Mouse (Mus musculus): Measurements from ENCODE around the gene Vmn1r37. TPM values are rescaled to one million over a fixed set of nuclear protein-coding genes. Genes with fewer than 3 reads are reported as not detected.
"Not testable (repeated sequence)": the region's sequence is repeated elsewhere in the genome, so short reads cannot be mapped to it uniquely, and the experiment has no call there.

Gene Vmn1r37
- polyA plus RNA-seq (2017; shearing (Covaris generic)), result not detected

DNA sequence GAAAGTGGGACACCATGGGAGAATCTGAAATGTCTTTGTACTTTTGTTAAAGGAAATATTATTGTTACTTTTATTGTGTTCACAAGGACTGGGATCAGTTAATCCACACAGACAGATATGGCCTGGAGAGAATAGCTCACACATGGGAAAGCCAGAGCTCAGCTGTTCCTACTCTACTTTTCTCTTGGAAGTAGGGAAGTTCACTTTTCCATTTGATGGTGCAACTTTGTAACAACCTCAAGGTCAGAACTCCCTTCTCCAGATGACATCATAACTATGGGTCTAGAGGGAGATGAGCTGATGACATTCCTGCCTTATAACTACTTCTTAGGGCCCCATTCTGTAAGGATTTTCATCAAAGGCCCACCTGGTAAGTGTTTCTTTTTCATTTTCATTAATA lies at the start of gene Vmn1r37:
TSS of gene Vmn1r37 (plus strand) at position 301 of the 400 bp plus-strand sequence.
- ATAC-seq, result not testable (repeated sequence)

DNA sequence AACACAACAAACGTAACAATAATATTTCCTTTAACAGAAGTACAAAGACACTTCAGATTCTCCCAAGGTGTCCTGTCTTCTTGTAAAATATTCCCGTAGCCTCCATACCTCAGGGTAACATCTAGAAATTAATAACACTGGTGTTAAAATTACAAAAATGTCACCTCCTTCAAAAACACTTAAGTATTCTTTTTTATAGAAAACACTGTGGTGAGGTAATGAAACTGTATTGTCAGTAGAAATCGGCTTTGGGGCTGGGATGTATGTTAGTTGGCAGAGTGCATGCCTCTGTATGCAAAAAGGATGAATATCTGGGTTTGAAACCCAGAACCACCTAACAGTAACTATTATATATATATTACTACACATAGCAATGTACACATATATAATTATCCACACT lies 43.4 kb upstream of the Vmn1r37 start, which contains the start of gene Vmn1r35:
TSS of gene Vmn1r35 (minus strand) at position 101 of the 400 bp plus-strand sequence.
- no peak for ATAC-seq

GRCm38 (mm10) chr6:66708901-66709300 lies 20.3 kb upstream of the Vmn1r37 start:
- no peak for ATAC-seq

DNA sequence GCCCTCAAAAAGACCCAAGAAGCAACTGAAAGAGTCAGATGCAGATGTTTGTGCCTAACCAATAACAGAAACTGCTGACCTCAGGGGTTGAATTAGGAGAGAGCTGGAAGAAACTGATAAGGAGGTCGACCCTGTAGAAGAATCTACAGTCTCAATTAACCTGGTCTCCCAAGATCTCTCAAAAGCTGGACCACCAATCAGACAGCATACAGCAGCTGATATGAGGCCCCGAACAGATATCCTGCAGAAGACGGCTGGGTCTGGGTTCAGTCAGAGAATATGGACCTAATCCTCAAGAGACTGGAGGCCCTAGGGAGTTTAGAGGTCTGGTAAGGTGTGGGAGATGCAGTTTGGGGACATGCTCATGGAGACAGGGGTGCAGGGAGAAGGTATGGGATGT lies 15.3 kb upstream of the Vmn1r37 start:
- no peak for ATAC-seq

DNA sequence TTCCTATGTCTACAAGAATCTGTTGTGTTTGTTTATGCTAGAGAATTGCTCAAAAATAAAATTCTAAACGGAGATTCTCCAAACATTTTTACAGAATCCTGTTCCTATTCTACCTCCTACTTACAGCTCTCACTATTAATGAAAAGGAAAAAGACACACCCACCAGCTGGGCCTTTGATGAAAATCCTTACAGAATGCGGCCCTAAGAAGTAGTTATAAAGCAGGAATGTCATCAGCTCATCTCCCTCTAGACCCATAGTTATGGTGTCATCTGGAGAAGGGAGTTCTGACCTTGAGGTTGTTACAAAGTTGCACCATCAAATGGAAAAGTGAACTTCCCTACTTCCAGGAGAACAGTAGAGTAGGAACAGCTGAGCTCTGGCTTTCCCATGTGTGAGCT lies 10.1 kb upstream of the Vmn1r37 start, which contains the start of gene Vmn1r36:
TSS of gene Vmn1r36 (minus strand) at position 101 of the 400 bp plus-strand sequence.
- not testable (repeated sequence) for ATAC-seq

DNA sequence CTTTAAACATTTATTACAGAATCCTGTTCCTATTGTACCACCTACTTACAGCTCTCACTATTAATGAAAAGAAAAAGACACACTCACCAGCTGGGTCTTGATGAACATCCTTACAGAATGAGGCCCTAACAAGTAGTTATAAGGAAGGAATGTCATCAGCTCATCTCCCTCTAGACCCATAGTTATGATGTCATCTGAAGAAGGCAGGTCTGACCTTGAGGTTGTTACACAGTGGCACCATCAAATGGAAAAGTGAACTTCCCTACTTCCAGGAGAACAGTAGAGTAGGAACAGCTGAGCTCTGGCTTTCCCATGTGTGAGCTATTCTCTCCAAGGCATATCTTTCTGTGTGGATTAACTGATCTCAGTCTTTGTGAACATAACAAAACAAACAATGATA lies 53.3 kb downstream of the Vmn1r37 start, which contains the start of gene Vmn1r38:
TSS of gene Vmn1r38 (minus strand) at position 101 of the 400 bp plus-strand sequence.
- ATAC-seq, result not testable (repeated sequence)

Other genes starting within 250 kb of the Vmn1r37 start
- 10 to 100 TPM; 39.9 to 50.4 TPM for gene Mad2l1, start 194.0 kb upstream of the Vmn1r37 start, polyA plus RNA-seq (2017; shearing (Covaris generic))
- gene Vmn1r32, start 169.3 kb upstream of the Vmn1r37 start, polyA plus RNA-seq (2017; shearing (Covaris generic)), result not detected
- not detected for gene Vmn1r33, start 111.1 kb upstream of the Vmn1r37 start, polyA plus RNA-seq (2017; shearing (Covaris generic))
- not detected for gene Vmn1r34, start 85.5 kb upstream of the Vmn1r37 start, polyA plus RNA-seq (2017; shearing (Covaris generic))
- not detected for gene Vmn1r35, start 43.5 kb upstream of the Vmn1r37 start, polyA plus RNA-seq (2017; shearing (Covaris generic))
- gene Vmn1r36, start 10.2 kb upstream of the Vmn1r37 start, polyA plus RNA-seq (2017; shearing (Covaris generic)), result not detected
- not detected for gene Vmn1r38, start 53.2 kb downstream of the Vmn1r37 start, polyA plus RNA-seq (2017; shearing (Covaris generic))
- gene Vmn1r39, start 81.2 kb downstream of the Vmn1r37 start, polyA plus RNA-seq (2017; shearing (Covaris generic)), result not detected
- gene Gng12, start 167.0 kb downstream of the Vmn1r37 start, polyA plus RNA-seq (2017; shearing (Covaris generic)), result 10 to 100 TPM; 21.3 to 21.7 TPM